Comparison of ENCODE assay signal across 10 mouse cellular contexts in the genomic region with DNA sequence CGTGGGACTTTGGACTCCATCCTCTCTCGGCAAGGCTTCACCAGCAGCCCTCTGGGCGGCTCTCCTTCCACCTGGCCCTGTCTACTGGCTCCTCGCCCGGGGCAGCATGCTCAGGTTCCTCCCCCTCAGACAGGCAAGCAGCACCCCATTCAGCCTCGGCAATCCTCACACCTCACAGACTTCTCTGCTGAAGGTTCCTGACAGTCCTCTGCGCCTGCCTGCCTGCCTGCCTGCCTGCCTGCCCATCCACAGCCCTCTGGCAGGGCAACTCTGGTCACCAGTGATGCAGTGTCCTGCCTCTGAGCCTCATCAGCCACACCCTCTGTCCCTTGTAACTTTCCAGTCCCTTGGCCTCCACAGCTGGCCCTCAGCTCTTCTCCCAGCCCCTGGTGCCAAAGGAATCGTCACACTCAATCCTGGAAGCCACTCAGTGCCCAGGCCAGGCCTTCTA. TPM values are rescaled to one million over a fixed set of nuclear protein-coding genes. Genes with fewer than 3 reads are reported as not detected.
DNase-seq lines count a peak whose midpoint lies in the region; ATAC-seq lines count a peak whose summit lies in the region.
"Had no signal": no experiment of that assay in that cellular context is flagged by ENCODE, and none has a peak within 500 bp of the region (broad histone marks: within the 10 kb centered on the region; RNA-seq: fewer than 3 reads in every experiment).

No protein-coding gene starts in this region.

- H3K36me3 ChIP-seq in liver, embryonic 13.5 days, result peaks cover 38% of the 10 kb centered on the region
- peaks cover 11% of the 10 kb centered on the region for H3K36me3 ChIP-seq in liver, embryonic 11.5 days (ENCODE audit: control insufficient read depth, insufficient read depth, low read length)
- H3K36me3 ChIP-seq in embryonic facial prominence, embryonic 14.5 days (ENCODE audit: control insufficient read depth, insufficient read depth, low read length), result peaks cover 25% of the 10 kb centered on the region

- no peak overlapping the region for H3K4me3 ChIP-seq in liver, embryonic 13.5 days (replicated peaks)
- no peak overlapping the region for H3K4me3 ChIP-seq in liver, embryonic 11.5 days (ENCODE audit: low read depth, low read length)
- H3K4me3 ChIP-seq in embryonic facial prominence, embryonic 14.5 days (ENCODE audit: low read depth, low read length), result no peak overlapping the region
- H3K4me3 ChIP-seq: erythroblast, embryonic 14.5 days had no signal

- H3K27me3 ChIP-seq in liver, embryonic 13.5 days, result no peaks in the 10 kb centered on the region
- no peaks in the 10 kb centered on the region for H3K27me3 ChIP-seq in liver, embryonic 11.5 days (replicated peaks; ENCODE audit: control insufficient read depth, insufficient read depth, low read length)
- H3K27me3 ChIP-seq in embryonic facial prominence, embryonic 14.5 days (replicated peaks; ENCODE audit: control insufficient read depth, insufficient read depth, low read length), result no peaks in the 10 kb centered on the region

- no peak for DNase-seq in liver, embryonic 13.5 days
- no peak for DNase-seq in liver, embryonic 11.5 days (ENCODE audit: low spot score)
- DNase-seq in embryonic facial prominence, embryonic 14.5 days (ENCODE audit: low spot score), result no peak
- peak; percentile 78 for DNase-seq in kidney, adult 18-20 months
- DNase-seq in lung, postnatal 36 days, result peak; percentile 56
- DNase-seq in natural killer cell, adult 2 months (ENCODE audit: low spot score in 2 of 2), result no peak
- no peak for DNase-seq in left cerebral cortex, postnatal 25 days (ENCODE audit: low spot score in 2 of 2)
- DNase-seq in left cerebral cortex, postnatal 36 days (ENCODE audit: low spot score in 2 of 2), result no peak

- ATAC-seq in liver, embryonic 13.5 days (ENCODE audit: low read depth), result 0 out of 2 replicates have a peak, but pooled peaks have one; percentile 16
- no peak for ATAC-seq in liver, embryonic 11.5 days (replicated peaks; ENCODE audit: low FRiP score)
- ATAC-seq in embryonic facial prominence, embryonic 14.5 days (ENCODE audit: low read depth), result peak; percentile 35; the same call in 1 of the 2 replicates

- 79% methylated on average over 8 of the region's 8 CpGs for WGBS in liver, embryonic 13.5 days (ENCODE audit: insufficient replicate concordance)
- WGBS in liver, embryonic 11.5 days, result 76% methylated on average over 8 of the region's 8 CpGs
- 76% methylated on average over 7 of the region's 8 CpGs for WGBS in embryonic facial prominence, embryonic 14.5 days

- no peaks in the 10 kb centered on the region for H3K9me3 ChIP-seq in liver, embryonic 13.5 days (replicated peaks)
- H3K9me3 ChIP-seq in liver, embryonic 11.5 days (ENCODE audit: control insufficient read depth, low read length), result no peaks in the 10 kb centered on the region
- no peaks in the 10 kb centered on the region for H3K9me3 ChIP-seq in embryonic facial prominence, embryonic 14.5 days (ENCODE audit: control insufficient read depth, low read length)
- H3K9me3 ChIP-seq: G1E had no signal

- peaks cover 56% of the 10 kb centered on the region for H3K4me1 ChIP-seq in liver, embryonic 13.5 days (replicated peaks)
- peaks cover 19% of the 10 kb centered on the region for H3K4me1 ChIP-seq in liver, embryonic 11.5 days (replicated peaks; ENCODE audit: control insufficient read depth, insufficient read depth, low read length)
- H3K4me1 ChIP-seq in embryonic facial prominence, embryonic 14.5 days (ENCODE audit: control insufficient read depth, insufficient read depth, low read length), result peaks cover 18% of the 10 kb centered on the region; the same call in 1 of the 2 replicates

- H3K27ac ChIP-seq in liver, embryonic 13.5 days, result no peak overlapping the region; the same call in 1 of the 2 replicates
- H3K27ac ChIP-seq in liver, embryonic 11.5 days (ENCODE audit: low read depth, low read length), result no peak overlapping the region
- no peak overlapping the region for H3K27ac ChIP-seq in embryonic facial prominence, embryonic 14.5 days (replicated peaks; ENCODE audit: low read depth, low read length)

- no peak overlapping the region for H3K9ac ChIP-seq in liver, embryonic 13.5 days
- H3K9ac ChIP-seq in liver, embryonic 11.5 days (ENCODE audit: low read depth, low read length), result no peak overlapping the region
- no peak overlapping the region for H3K9ac ChIP-seq in embryonic facial prominence, embryonic 14.5 days (ENCODE audit: low read depth, low read length)

- intact Hi-C loops in left cerebral cortex, postnatal 25 days (cut with DNase I), result no loop called here
- intact Hi-C loops in left cerebral cortex, postnatal 36 days (cut with DNase I), result no loop called here

- no peak overlapping the region for H3K4me2 ChIP-seq in liver, embryonic 13.5 days
- H3K4me2 ChIP-seq in liver, embryonic 11.5 days, result no peak overlapping the region
- H3K4me2 ChIP-seq in embryonic facial prominence, embryonic 14.5 days (ENCODE audit: low read depth, low read length), result no peak overlapping the region

RNA-seq across cellular contexts. Expression of a gene that starts 39.8 kb away (rescaled TPM):
- polyA plus RNA-seq in liver, embryonic 13.5 days (2015; fragmentation: Nextera tagmentation; extraction: Ambion mirVana), result 30.6 and 36.0 TPM in 2 replicates
- polyA plus RNA-seq in liver, embryonic 11.5 days (2014; fragmentation: Nextera tagmentation; extraction: Ambion mirVana), result 51.3 and 58.2 TPM in 2 replicates
- polyA plus RNA-seq in embryonic facial prominence, embryonic 14.5 days (2014; fragmentation: Nextera tagmentation; extraction: Ambion mirVana), result 38.9 and 46.0 TPM in 2 replicates
- total RNA-seq in left cerebral cortex, postnatal 25 days (2021), result 10 to 100 TPM; 58.9 to 65.1 TPM
- total RNA-seq in left cerebral cortex, postnatal 36 days (2021), result 10 to 100 TPM; 59.9 to 60.6 TPM

Comparison
In these comparisons a context has a peak if more than half of its experiments do, and no peak if none do; other contexts are left out.
1. DNase-seq: peak in kidney, adult 18-20 months (single experiment) and lung, postnatal 36 days (single experiment); none in liver, embryonic 13.5 days (single experiment), liver, embryonic 11.5 days (single experiment), embryonic facial prominence, embryonic 14.5 days (single experiment), natural killer cell, adult 2 months (0 of 2), left cerebral cortex, postnatal 25 days (0 of 2) and left cerebral cortex, postnatal 36 days (0 of 2).